Mouse (Mus musculus) myocyte (in vitro differentiated cells): ENCODE data around the gene Slc2a2.

Source experiments
- CEBPB ChIP-seq: IDR thresholded peaks from 2 replicates; pipeline ENCODE4 v1.6.1; 2011; ENCODE audit warnings: mild to moderate bottlenecking, moderate library complexity; ENCODE audit not compliant: poor library complexity, insufficient read depth, severe bottlenecking
- E2F4 ChIP-seq: IDR thresholded peaks from one replicate; pipeline ENCODE4 v1.6.1; 2011; ENCODE audit warnings: mild to moderate bottlenecking, control low read depth, moderate library complexity; ENCODE audit not compliant: insufficient read depth
- MAX ChIP-seq: IDR thresholded peaks from one replicate; pipeline ENCODE4 v1.6.1; 2011; ENCODE audit warnings: low read depth, mild to moderate bottlenecking, control low read depth
- MYOD1 ChIP-seq, 3 experiments: IDR thresholded peaks; one replicate each; pipeline ENCODE4 v1.6.1; 2011; ENCODE audit warnings: control low read depth in 2 of 3, low read depth in 2 of 3, mild to moderate bottlenecking in 2 of 3, moderate library complexity in 1 of 3; ENCODE audit not compliant: insufficient read length in 2 of 3, control insufficient read depth in 1 of 3
- MYOG ChIP-seq, 3 experiments: IDR thresholded peaks; one replicate each; pipeline ENCODE4 v1.6.1; 2011; ENCODE audit warnings: control low read depth in 2 of 3, low read depth in 2 of 3, mild to moderate bottlenecking in 2 of 3; ENCODE audit not compliant: insufficient read length in 2 of 3, control insufficient read depth in 1 of 3, insufficient read depth in 1 of 3
- POLR2A ChIP-seq: IDR thresholded peaks from one replicate; pipeline ENCODE4 v1.6.1; 2011; ENCODE audit warnings: low read depth, mild to moderate bottlenecking, control low read depth, moderate library complexity; ENCODE audit not compliant: insufficient read length
- POLR2AphosphoS2 ChIP-seq: IDR thresholded peaks from one replicate; pipeline ENCODE4 v1.6.1; 2011; ENCODE audit warnings: low read depth, control low read depth; ENCODE audit not compliant: insufficient read length
- REST ChIP-seq: IDR thresholded peaks from one replicate; pipeline ENCODE4 v1.6.1; 2011; ENCODE audit warnings: mild to moderate bottlenecking, control low read depth, moderate library complexity; ENCODE audit not compliant: insufficient read depth, insufficient read length
- TCF12 ChIP-seq: IDR thresholded peaks from one replicate; pipeline ENCODE4 v1.6.1; 2011; ENCODE audit warnings: mild to moderate bottlenecking, control low read depth; ENCODE audit not compliant: poor library complexity, insufficient read depth, severe bottlenecking
- TCF3 ChIP-seq: IDR thresholded peaks from one replicate; pipeline ENCODE4 v1.6.1; 2011; ENCODE audit warnings: low read depth, control low read depth; ENCODE audit not compliant: insufficient read length
- USF1 ChIP-seq: IDR thresholded peaks from one replicate; pipeline ENCODE4 v1.6.1; 2011; ENCODE audit warnings: low read depth, mild to moderate bottlenecking, control low read depth, moderate library complexity

DNA sequence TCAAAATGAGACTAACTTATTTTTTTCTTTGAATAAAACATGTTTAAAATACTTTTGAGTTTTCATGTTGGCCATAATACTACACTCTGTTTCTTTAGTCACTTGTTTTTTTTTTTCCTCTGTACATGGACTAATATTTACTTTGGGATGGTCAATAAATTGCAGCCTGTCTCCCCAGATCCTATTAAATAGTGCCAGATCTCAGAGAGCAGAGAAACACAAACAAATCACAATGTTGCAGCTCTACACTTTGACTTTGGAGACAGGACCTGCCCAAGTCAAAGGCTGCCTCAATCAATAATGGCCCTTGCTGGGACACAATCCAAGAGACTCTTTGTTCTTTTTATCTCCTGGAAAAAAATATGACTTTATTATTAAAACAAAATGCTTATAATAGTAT, 24.8 kb downstream of the Slc2a2 start:
- TF ChIP-seq USF1, result no peak
- no peak for TF ChIP-seq MAX
- TF ChIP-seq POLR2A, result no peak
- TF ChIP-seq MYOG (IDR thresholded peaks at IDR 0.05; ENCODE audit: control insufficient read depth in 1 of 3, insufficient read depth in 1 of 3, insufficient read length in 2 of 3, low read depth in 2 of 3), result no peak
- no peak for TF ChIP-seq TCF3
- TF ChIP-seq TCF12, result no peak
- no peak for TF ChIP-seq E2F4
- no peak for TF ChIP-seq CEBPB
- TF ChIP-seq REST, result no peak
- no peak for TF ChIP-seq POLR2AphosphoS2
- TF ChIP-seq MYOD1 (IDR thresholded peaks at IDR 0.05; ENCODE audit: control insufficient read depth in 1 of 3, insufficient read length in 2 of 3, low read depth in 2 of 3), result no peak
